Mouse (Mus musculus) limb, embryonic 14.5 days (tissue): ENCODE results near the gene Fam71f1. TPM values are rescaled to one million over a fixed set of nuclear protein-coding genes. Genes with fewer than 3 reads are reported as not detected.

ENCODE experiments used
- ATAC-seq: fragments of 200-750 bp; cut with Nextera tagmentation; 2 replicates; pipeline ENCODE4 v1.8.0; 2017; ENCODE audit warnings: low read depth, moderate number of reproducible peaks, moderate TSS enrichment; ENCODE audit not compliant: low FRiP score
- DNase-seq: peaks from one replicate; pipeline ENCODE4 v3.0.0-alpha.2; 2015; ENCODE audit warnings: low spot score
- H3K27ac ChIP-seq: fragments of 300-500 bp; sonication (generic); replicated peaks from 2 replicates; pipeline ENCODE4 v1.5.1; 2014; ENCODE audit warnings: low read depth, mild to moderate bottlenecking, low read length, moderate library complexity, mixed read lengths
- H3K27me3 ChIP-seq: fragments of 300-500 bp; sonication (generic); 2 replicates; pipeline ENCODE4 v1.6.1; 2014; ENCODE audit warnings: low read length, mixed read lengths; ENCODE audit not compliant: control insufficient read depth, insufficient read depth
- H3K36me3 ChIP-seq: fragments of 300-500 bp; sonication (generic); 2 replicates; pipeline ENCODE4 v1.6.1; 2014; ENCODE audit warnings: mild to moderate bottlenecking, low read length, moderate library complexity, mixed read lengths; ENCODE audit not compliant: control insufficient read depth, insufficient read depth
- H3K4me1 ChIP-seq: fragments of 300-500 bp; sonication (generic); 2 replicates; pipeline ENCODE4 v1.6.1; 2014; ENCODE audit warnings: antibody characterized with exemption, low read length, mixed read lengths; ENCODE audit not compliant: control insufficient read depth, insufficient read depth
- H3K4me2 ChIP-seq: fragments of 300-500 bp; sonication (generic); replicated peaks from 2 replicates; pipeline ENCODE4 v1.6.1; 2014; ENCODE audit warnings: low read depth, mild to moderate bottlenecking, low read length, moderate library complexity; ENCODE audit not compliant: severe bottlenecking
- H3K4me3 ChIP-seq: fragments of 300-500 bp; sonication (generic); replicated peaks from 2 replicates; pipeline ENCODE4 v1.5.1; 2014; ENCODE audit warnings: low read length
- H3K9ac ChIP-seq: fragments of 300-500 bp; sonication (generic); 2 replicates; pipeline ENCODE4 v1.6.1; 2014; ENCODE audit warnings: mild to moderate bottlenecking, low read depth, low read length, moderate library complexity; ENCODE audit not compliant: severe bottlenecking
- H3K9me3 ChIP-seq: fragments of 300-500 bp; sonication (generic); 2 replicates; pipeline ENCODE4 v1.6.1; 2016; ENCODE audit warnings: low read length; ENCODE audit not compliant: control insufficient read depth
- POLR2A ChIP-seq: fragments of 200-500 bp; IDR thresholded peaks from 2 replicates; pipeline ENCODE4 v1.8.0; 2012; ENCODE audit warnings: inconsistent platforms, mild to moderate bottlenecking, moderate library complexity, borderline replicate concordance; ENCODE audit not compliant: insufficient read depth, insufficient read length; ENCODE audit errors: extremely low read depth
- WGBS: fragments of 180-500 bp; shearing (Covaris S2); extraction: QIAGEN DNeasy Blood & Tissue Kit; methylation state at CpG from one replicate; pipeline ENCODE4 v1.1.7; 2014; 5-methylcytosine and 5-hydroxymethylcytosine counted together
- polyA plus RNA-seq, 2 experiments: library from polyadenylated mRNA; depleted of rRNA in 1 of 2; stranded (reverse) in 1 of 2; unstranded in 1 of 2; fragments of >200 nt; fragmentation: Nextera tagmentation in 1 of 2; extraction: Ambion mirVana in 1 of 2; gene quantifications; 2 replicates each; pipeline versions ENCODE4 v1.2.1 to v1.2.3; 2012 to 2014

Gene Fam71f1
- polyA plus RNA-seq, 2 experiments: 0.10 TPM; not detected in 1

GRCm38 (mm10) chr6:29313690-29314202 is 5.2 kb upstream of the Fam71f1 start:
- DNase-seq (no peak), ATAC-seq (no peak)
- Histone ChIP-seq H3K27ac (no peak overlapping the region), H3K4me3 (no peak overlapping the region), H3K27me3 (no peaks in the 10 kb centered on the region), H3K4me1 (no peaks in the 10 kb centered on the region), H3K9ac (no peak overlapping the region), H3K4me2 (no peak overlapping the region), H3K9me3 (no peaks in the 10 kb centered on the region), H3K36me3 (no peaks in the 10 kb centered on the region)
- 64% methylated on average over 14 of the region's 14 CpGs for WGBS
- no peak for TF ChIP-seq POLR2A

GRCm38 (mm10) chr6:29317286-29317685 is 1.7 kb upstream of the Fam71f1 start:
- Histone ChIP-seq H3K9ac (no peak overlapping the region), H3K27ac (no peak overlapping the region), H3K4me2 (no peak overlapping the region), H3K4me1 (no peaks in the 10 kb centered on the region), H3K36me3 (no peaks in the 10 kb centered on the region), H3K9me3 (no peaks in the 10 kb centered on the region), H3K4me3 (no peak overlapping the region), H3K27me3 (no peaks in the 10 kb centered on the region)
- WGBS: 46% methylated on average over 2 of the region's 2 CpGs
- TF ChIP-seq POLR2A: no peak
- no peak for ATAC-seq
- DNase-seq: peak; percentile 4

- ATAC-seq (no peak), DNase-seq (no peak)
- Histone ChIP-seq H3K27me3 (no peaks in the 10 kb centered on the region), H3K9me3 (no peaks in the 10 kb centered on the region), H3K4me3 (no peak overlapping the region), H3K4me2 (no peak overlapping the region), H3K36me3 (no peaks in the 10 kb centered on the region), H3K27ac (no peak overlapping the region), H3K9ac (no peak overlapping the region), H3K4me1 (no peaks in the 10 kb centered on the region)
- 58% methylated on average over 3 of the region's 3 CpGs for WGBS
- TF ChIP-seq POLR2A: no peak
These were observed 999 bp upstream of the Fam71f1 start for GRCm38 (mm10) chr6:29317941-29318340.

- H3K9ac ChIP-seq: no peak overlapping the region
- WGBS: 62% methylated on average over 6 of the region's 6 CpGs
- no peaks in the 10 kb centered on the region for H3K4me1 ChIP-seq
- no peak for TF ChIP-seq POLR2A
- DNase-seq: no peak
- no peaks in the 10 kb centered on the region for H3K27me3 ChIP-seq
- no peak overlapping the region for H3K4me2 ChIP-seq
- ATAC-seq: no peak
- no peak overlapping the region for H3K4me3 ChIP-seq
- H3K36me3 ChIP-seq: no peaks in the 10 kb centered on the region
- H3K9me3 ChIP-seq: no peaks in the 10 kb centered on the region
- H3K27ac ChIP-seq: no peak overlapping the region
These were observed 2.6 kb downstream of the Fam71f1 start for GRCm38 (mm10) chr6:29321586-29321985.

- no peak overlapping the region for H3K27ac ChIP-seq
- WGBS: 92% methylated on average over 7 of the region's 7 CpGs
- no peaks in the 10 kb centered on the region for H3K36me3 ChIP-seq
- H3K4me2 ChIP-seq: no peak overlapping the region
- TF ChIP-seq POLR2A: no peak
- H3K4me1 ChIP-seq: no peaks in the 10 kb centered on the region
- no peak overlapping the region for H3K9ac ChIP-seq
- no peaks in the 10 kb centered on the region for H3K27me3 ChIP-seq
- H3K9me3 ChIP-seq: no peaks in the 10 kb centered on the region
- no peak for ATAC-seq
- no peak overlapping the region for H3K4me3 ChIP-seq
- no peak for DNase-seq
These were observed 3.2 kb downstream of the Fam71f1 start for GRCm38 (mm10) chr6:29322147-29322546.

- Histone ChIP-seq H3K9me3 (no peaks in the 10 kb centered on the region), H3K36me3 (no peaks in the 10 kb centered on the region), H3K9ac (no peak overlapping the region), H3K4me3 (no peak overlapping the region), H3K4me1 (no peaks in the 10 kb centered on the region), H3K27me3 (no peaks in the 10 kb centered on the region), H3K27ac (no peak overlapping the region), H3K4me2 (no peak overlapping the region)
- TF ChIP-seq POLR2A: no peak
- ATAC-seq (no peak), DNase-seq (no peak)
- WGBS: 87% methylated on average over 4 of the region's 4 CpGs
These were observed 3.8 kb downstream of the Fam71f1 start for GRCm38 (mm10) chr6:29322735-29323134.
